22 mouse cellular contexts compared by ENCODE assay signal in genomic region chr19:59519156-59519555, GRCm38 (mm10).
DNase-seq lines count a peak whose midpoint lies in the region; ATAC-seq and TF ChIP-seq lines count a peak whose summit lies in the region.
"Had no signal": no experiment of that assay in that cellular context is flagged by ENCODE, and none has a peak within 500 bp of the region (broad histone marks: within the 10 kb centered on the region; RNA-seq: fewer than 3 reads in every experiment).

No protein-coding gene starts in this region.

- no peak overlapping the region for H3K4me3 ChIP-seq in left cerebral cortex, adult 2 months
- no peak overlapping the region for H3K4me3 ChIP-seq in forebrain, embryonic 15.5 days
- H3K4me3 ChIP-seq: embryonic facial prominence, embryonic 13.5 days; forebrain, embryonic 10.5 days; heart, adult 2 months; hindbrain, embryonic 10.5 days; limb, embryonic 15.5 days; stomach, embryonic 15.5 days had no signal

- no peak overlapping the region for H3K27ac ChIP-seq in left cerebral cortex, adult 2 months
- no peak overlapping the region for H3K27ac ChIP-seq in forebrain, embryonic 15.5 days (replicated peaks)
- H3K27ac ChIP-seq: embryonic facial prominence, embryonic 13.5 days; forebrain, embryonic 10.5 days; heart, adult 2 months; hindbrain, embryonic 10.5 days; limb, embryonic 15.5 days; stomach, embryonic 15.5 days had no signal

- DNase-seq in gastrocnemius, adult 18-20 months (ENCODE audit: low spot score) = peak; percentile 19
- DNase-seq in gastrocnemius, postnatal 36 days = no peak
- peak; percentile 10 to 16 for DNase-seq in left cerebral cortex, adult 2 months (ENCODE audit: extremely low spot score in 1 of 2, low spot score in 2 of 2)
- DNase-seq in left cerebral cortex, postnatal 4 days = no peak
- peak; percentile 67 for DNase-seq in brain, adult 2 months (ENCODE audit: low read depth, low spot score)
- DNase-seq in skeletal muscle tissue, adult 2 months (ENCODE audit: low read depth, low spot score) = peak; percentile 25
- DNase-seq: adrenal gland, adult 2 months; B cell, adult 2 months; cerebellum, adult 9-10 months; heart, adult 2 months; kidney, adult 2 months; kidney, postnatal 10 days; retina, postnatal 1 day; thymus, adult 2 months had no signal

- no peaks in the 10 kb centered on the region for H3K36me3 ChIP-seq in forebrain, embryonic 15.5 days
- H3K36me3 ChIP-seq: embryonic facial prominence, embryonic 13.5 days; forebrain, embryonic 10.5 days; hindbrain, embryonic 10.5 days; limb, embryonic 15.5 days; stomach, embryonic 15.5 days had no signal

- no peaks in the 10 kb centered on the region for H3K27me3 ChIP-seq in forebrain, embryonic 15.5 days
- H3K27me3 ChIP-seq: embryonic facial prominence, embryonic 13.5 days; limb, embryonic 15.5 days; stomach, embryonic 15.5 days had no signal

- intact Hi-C loops in gastrocnemius, postnatal 36 days (cut with DNase I) = no loop called here
- intact Hi-C loops in left cerebral cortex, adult 2 months (cut with DNase I) = no loop called here
- intact Hi-C loops in left cerebral cortex, postnatal 4 days (cut with DNase I) = no loop called here

- H3K9ac ChIP-seq in forebrain, embryonic 15.5 days (replicated peaks) = no peak overlapping the region
- H3K9ac ChIP-seq: embryonic facial prominence, embryonic 13.5 days; limb, embryonic 15.5 days; stomach, embryonic 15.5 days had no signal

- H3K4me1 ChIP-seq in forebrain, embryonic 15.5 days = peaks cover 8% of the 10 kb centered on the region
- H3K4me1 ChIP-seq: embryonic facial prominence, embryonic 13.5 days; hindbrain, embryonic 10.5 days; limb, embryonic 15.5 days; stomach, embryonic 15.5 days had no signal

- WGBS in forebrain, embryonic 15.5 days = 86% methylated on average over 3 of the region's 3 CpGs

- ATAC-seq in forebrain, embryonic 15.5 days (replicated peaks) = no peak
- ATAC-seq: lung, postnatal 0 days had no signal

- no peak overlapping the region for H3K4me2 ChIP-seq in forebrain, embryonic 15.5 days (replicated peaks)
- H3K4me2 ChIP-seq: embryonic facial prominence, embryonic 13.5 days; limb, embryonic 15.5 days; midbrain, embryonic 11.5 days; stomach, embryonic 15.5 days had no signal

- no peaks in the 10 kb centered on the region for H3K9me3 ChIP-seq in forebrain, embryonic 15.5 days
- H3K9me3 ChIP-seq: embryonic facial prominence, embryonic 13.5 days; forebrain, embryonic 10.5 days; hindbrain, embryonic 10.5 days; limb, embryonic 15.5 days; stomach, embryonic 15.5 days had no signal

- no peak for TF ChIP-seq CTCF in left cerebral cortex, adult 2 months (IDR thresholded peaks at IDR 0.05)

Comparison
In these comparisons a context has a peak if more than half of its experiments do, and no peak if none do; other contexts are left out.
1. DNase-seq: peak in gastrocnemius, adult 18-20 months (single experiment), left cerebral cortex, adult 2 months (2 of 2), brain, adult 2 months (single experiment) and skeletal muscle tissue, adult 2 months (single experiment); none in gastrocnemius, postnatal 36 days (0 of 2) and left cerebral cortex, postnatal 4 days (single experiment).